Mouse (Mus musculus): ENCODE measurements around the gene Gper1. TPM values are rescaled to one million over a fixed set of nuclear protein-coding genes. Genes with fewer than 3 reads are reported as not detected.

Gene Gper1
- total RNA-seq, 2 experiments from 2014 or later: 2.1 to 2.4 TPM

GRCm38 (mm10) chr5:139394399-139394798 lies 28.6 kb upstream of the Gper1 start:
- no peak for TF ChIP-seq CTCF (conservative IDR thresholded peaks at IDR 0.05)
- no peak for DNase-seq (ENCODE audit: low spot score in 2 of 2)
- peak overlapping the region; percentile 24; the same call in 1 of the 2 replicates for H3K27ac ChIP-seq
- H3K4me3 ChIP-seq: no peak overlapping the region

GRCm38 (mm10) chr5:139395528-139395927 lies 27.4 kb upstream of the Gper1 start:
- H3K4me3 ChIP-seq: no peak overlapping the region
- no peak for DNase-seq (ENCODE audit: low spot score in 2 of 2)
- H3K27ac ChIP-seq: no peak overlapping the region; the same call in 1 of the 2 replicates
- no peak for TF ChIP-seq CTCF (conservative IDR thresholded peaks at IDR 0.05)

GRCm38 (mm10) chr5:139397359-139397916 lies 25.5 kb upstream of the Gper1 start:
- peak overlapping the region; percentile 72; the same call in 1 of the 2 replicates for H3K27ac ChIP-seq
- H3K4me3 ChIP-seq: no peak overlapping the region
- TF ChIP-seq CTCF (conservative IDR thresholded peaks at IDR 0.05): no peak
- DNase-seq (ENCODE audit: low spot score in 2 of 2): no peak

- peak; percentile 88 to 93 for DNase-seq (ENCODE audit: low spot score in 2 of 2)
- peak overlapping the region; percentile 72 for H3K27ac ChIP-seq
- H3K4me3 ChIP-seq: no peak overlapping the region
- peak; percentile 93 for TF ChIP-seq CTCF (conservative IDR thresholded peaks at IDR 0.05)
These were observed 24.8 kb upstream of the Gper1 start for GRCm38 (mm10) chr5:139397959-139398753.

- Histone ChIP-seq H3K27ac (peak overlapping the region; percentile 72), H3K4me3 (no peak overlapping the region)
- TF ChIP-seq CTCF (conservative IDR thresholded peaks at IDR 0.05): no peak
- no peak for DNase-seq (ENCODE audit: low spot score in 2 of 2)
These were observed 24.2 kb upstream of the Gper1 start for GRCm38 (mm10) chr5:139398786-139399185.

GRCm38 (mm10) chr5:139399991-139400390 lies 23.0 kb upstream of the Gper1 start:
- no peak for TF ChIP-seq CTCF (conservative IDR thresholded peaks at IDR 0.05)
- no peak for DNase-seq (ENCODE audit: low spot score in 2 of 2)
- Histone ChIP-seq H3K4me3 (no peak overlapping the region), H3K27ac (no peak overlapping the region)

GRCm38 (mm10) chr5:139402106-139402505 lies 20.8 kb upstream of the Gper1 start:
- Histone ChIP-seq H3K27ac (peak overlapping the region; percentile 15; the same call in 1 of the 2 replicates), H3K4me3 (no peak overlapping the region)
- TF ChIP-seq CTCF (conservative IDR thresholded peaks at IDR 0.05): no peak
- no peak for DNase-seq (ENCODE audit: low spot score in 2 of 2)

GRCm38 (mm10) chr5:139403692-139404260 lies 19.2 kb upstream of the Gper1 start:
- TF ChIP-seq CTCF (conservative IDR thresholded peaks at IDR 0.05): no peak
- H3K4me3 ChIP-seq: no peak overlapping the region
- DNase-seq (ENCODE audit: low spot score in 2 of 2): no peak
- H3K27ac ChIP-seq: no peak overlapping the region

GRCm38 (mm10) chr5:139404801-139405401 lies 18.1 kb upstream of the Gper1 start, which contains the start of gene C130050O18Rik:
TSS of gene C130050O18Rik (plus strand) at chr5:139405280.
- TF ChIP-seq CTCF (conservative IDR thresholded peaks at IDR 0.05): no peak
- H3K27ac ChIP-seq: no peak within 1 kb of the TSS
- H3K4me3 ChIP-seq: no peak within 1 kb of the TSS
- DNase-seq (ENCODE audit: low spot score in 2 of 2): no peak

GRCm38 (mm10) chr5:139405478-139405877 lies 17.5 kb upstream of the Gper1 start:
- no peak for TF ChIP-seq CTCF (conservative IDR thresholded peaks at IDR 0.05)
- H3K4me3 ChIP-seq: no peak overlapping the region
- H3K27ac ChIP-seq: no peak overlapping the region
- no peak for DNase-seq (ENCODE audit: low spot score in 2 of 2)

GRCm38 (mm10) chr5:139405953-139406352 lies 17.0 kb upstream of the Gper1 start:
- H3K4me3 ChIP-seq: no peak overlapping the region
- TF ChIP-seq CTCF (conservative IDR thresholded peaks at IDR 0.05): no peak
- DNase-seq (ENCODE audit: low spot score in 2 of 2): no peak

GRCm38 (mm10) chr5:139407121-139407885 lies 15.6 kb upstream of the Gper1 start:
- Histone ChIP-seq H3K4me3 (no peak overlapping the region), H3K27ac (no peak overlapping the region; the same call in 1 of the 2 replicates)
- 0 out of 2 replicates have a peak, but pooled peaks have one; percentile 4 for TF ChIP-seq CTCF (conservative IDR thresholded peaks at IDR 0.05)
- DNase-seq (ENCODE audit: low spot score in 2 of 2): no peak

More at GRCm38 (mm10) chr5:139405953-139406352, 17.0 kb upstream of the Gper1 start:
- H3K27ac ChIP-seq: no peak overlapping the region
